Mouse (Mus musculus) limb, embryonic 10.5 days (tissue): Measurements from ENCODE around the gene Ccdc62. TPM values are rescaled to one million over a fixed set of nuclear protein-coding genes. Genes with fewer than 3 reads are reported as not detected.

Source experiments
- DNase-seq: peaks from one replicate; pipeline ENCODE4 v3.0.0-alpha.2; 2017; ENCODE audit warnings: low spot score
- H3K27ac ChIP-seq: fragments of 300-500 bp; sonication (generic); 2 replicates; pipeline ENCODE4 v1.5.1; 2016; ENCODE audit warnings: mild to moderate bottlenecking
- H3K27me3 ChIP-seq: fragments of 300-500 bp; sonication (generic); 2 replicates; pipeline ENCODE4 v1.6.1; 2016; ENCODE audit warnings: low read depth, mild to moderate bottlenecking; ENCODE audit not compliant: poor library complexity, severe bottlenecking
- H3K36me3 ChIP-seq: fragments of 300-500 bp; sonication (generic); 2 replicates; pipeline ENCODE4 v1.6.1; 2016; ENCODE audit warnings: mild to moderate bottlenecking, moderate library complexity
- H3K4me1 ChIP-seq: fragments of 300-500 bp; sonication (generic); 2 replicates; pipeline ENCODE4 v1.6.1; 2016
- H3K4me3 ChIP-seq: fragments of 300-500 bp; sonication (generic); 2 replicates; pipeline ENCODE4 v1.5.1; 2016; ENCODE audit warnings: mild to moderate bottlenecking, moderate library complexity
- H3K9me3 ChIP-seq: fragments of 300-500 bp; sonication (generic); replicated peaks from 2 replicates; pipeline ENCODE4 v1.6.1; 2016; ENCODE audit warnings: mild to moderate bottlenecking
- whole genome bisulfite sequencing: fragments of 180-500 bp; shearing (Covaris S2); methylation state at CpG from one replicate; pipeline ENCODE4 v1.1.7; 2016; 5-methylcytosine and 5-hydroxymethylcytosine counted together
- polyA plus RNA-seq: library from polyadenylated mRNA; unstranded; fragments of >200 nt; fragmentation: Nextera tagmentation; extraction: Ambion mirVana; gene quantifications from 2 replicates; pipeline ENCODE4 v1.2.1, GENCODE M21; 2016

Gene Ccdc62
- polyA plus RNA-seq, 1 experiment from 2014 or later: 4.0 TPM

DNA sequence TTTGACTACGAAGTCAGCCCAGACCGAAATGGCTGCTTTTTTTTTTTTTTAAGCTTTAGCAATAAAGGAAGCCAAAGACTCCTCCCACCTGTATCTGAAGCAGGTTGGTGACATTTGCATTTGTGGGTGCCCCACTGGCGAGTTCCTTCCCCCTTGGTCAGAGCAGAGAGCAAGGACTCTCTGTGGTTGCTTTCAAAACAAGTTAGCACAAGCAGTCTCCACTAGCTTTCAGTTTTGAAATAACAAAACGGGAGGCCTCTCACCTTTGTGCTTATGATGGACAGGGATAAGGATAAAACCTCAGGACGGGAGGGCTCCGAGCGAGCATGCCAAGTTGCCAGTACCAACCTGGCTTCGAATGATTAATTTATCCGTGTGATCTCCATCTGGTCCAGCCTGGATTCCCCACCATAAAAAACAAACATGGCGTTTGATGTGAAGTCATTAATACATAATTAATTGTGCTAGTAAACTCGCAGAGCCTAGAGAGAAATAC, 44.2 kb downstream of the Ccdc62 start:
- Histone ChIP-seq H3K27me3 (peaks cover 50% of the 10 kb centered on the region), H3K36me3 (no peaks in the 10 kb centered on the region), H3K9me3 (no peaks in the 10 kb centered on the region), H3K4me3 (peak overlapping the region; percentile 80), H3K4me1 (peaks cover 38% of the 10 kb centered on the region), H3K27ac (no peak overlapping the region)
- 33% methylated on average over 11 of the region's 11 CpGs for WGBS
- no peak for DNase-seq

GRCm38 (mm10) chr5:123975668-123976180, 45.2 kb downstream of the Ccdc62 start:
- no peaks in the 10 kb centered on the region for H3K9me3 ChIP-seq
- H3K27me3 ChIP-seq: peaks cover 50% of the 10 kb centered on the region
- H3K36me3 ChIP-seq: no peaks in the 10 kb centered on the region
- DNase-seq: no peak
- H3K27ac ChIP-seq: no peak overlapping the region
- WGBS: 71% methylated on average over 6 of the region's 6 CpGs
- no peak overlapping the region for H3K4me3 ChIP-seq
- H3K4me1 ChIP-seq: peaks cover 39% of the 10 kb centered on the region

DNA sequence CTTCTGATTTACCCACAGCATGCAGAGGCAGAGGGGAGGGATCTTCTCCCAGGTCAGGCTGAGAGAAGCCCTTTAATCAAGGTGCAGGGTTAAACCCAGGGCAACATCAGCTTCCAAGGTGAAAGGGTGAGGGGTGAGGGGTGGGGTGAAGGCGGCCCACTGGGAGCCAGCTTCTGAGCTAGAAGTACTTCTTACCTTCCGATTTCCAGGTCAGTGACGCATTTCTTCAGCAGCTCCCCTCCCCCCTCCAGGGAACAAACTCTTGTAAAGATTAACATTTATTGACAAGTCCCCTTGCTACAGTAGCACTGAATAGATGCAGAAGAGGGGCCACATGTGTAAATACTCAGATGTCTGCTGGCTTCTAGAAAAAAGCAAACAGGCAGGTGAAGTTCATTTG, 46.8 kb downstream of the Ccdc62 start:
- no peaks in the 10 kb centered on the region for H3K9me3 ChIP-seq
- peaks cover 44% of the 10 kb centered on the region for H3K4me1 ChIP-seq
- peaks cover 44% of the 10 kb centered on the region for H3K27me3 ChIP-seq
- H3K36me3 ChIP-seq: no peaks in the 10 kb centered on the region
- WGBS: 29% methylated on average over 3 of the region's 3 CpGs
- no peak for DNase-seq
- H3K27ac ChIP-seq: no peak overlapping the region
- no peak overlapping the region for H3K4me3 ChIP-seq

DNA sequence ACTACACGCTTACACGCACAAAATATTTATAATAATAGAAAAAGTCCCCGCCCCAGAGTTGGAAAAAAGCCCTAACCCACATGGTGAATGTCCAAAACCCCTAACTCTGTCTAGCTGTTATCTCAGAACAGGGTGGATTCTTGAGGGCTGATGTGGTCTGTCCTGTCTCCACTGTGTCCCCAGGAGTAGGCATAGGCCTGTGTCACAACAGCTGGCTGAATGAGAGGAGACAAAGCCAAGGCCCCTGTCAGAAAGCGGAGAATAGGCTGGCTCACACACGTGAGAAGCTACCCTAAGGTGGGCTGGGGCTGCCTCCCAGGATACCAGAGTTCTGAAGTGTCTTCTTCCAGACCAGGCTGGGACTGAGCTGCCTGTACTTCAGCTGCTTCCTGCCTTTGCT, 47.7 kb downstream of the Ccdc62 start:
- no peaks in the 10 kb centered on the region for H3K9me3 ChIP-seq
- H3K4me3 ChIP-seq: no peak overlapping the region
- no peak overlapping the region for H3K27ac ChIP-seq
- peaks cover 49% of the 10 kb centered on the region for H3K4me1 ChIP-seq
- H3K27me3 ChIP-seq: peaks cover 35% of the 10 kb centered on the region
- no peak for DNase-seq
- 82% methylated on average over 5 of the region's 5 CpGs for WGBS
- H3K36me3 ChIP-seq: no peaks in the 10 kb centered on the region

DNA sequence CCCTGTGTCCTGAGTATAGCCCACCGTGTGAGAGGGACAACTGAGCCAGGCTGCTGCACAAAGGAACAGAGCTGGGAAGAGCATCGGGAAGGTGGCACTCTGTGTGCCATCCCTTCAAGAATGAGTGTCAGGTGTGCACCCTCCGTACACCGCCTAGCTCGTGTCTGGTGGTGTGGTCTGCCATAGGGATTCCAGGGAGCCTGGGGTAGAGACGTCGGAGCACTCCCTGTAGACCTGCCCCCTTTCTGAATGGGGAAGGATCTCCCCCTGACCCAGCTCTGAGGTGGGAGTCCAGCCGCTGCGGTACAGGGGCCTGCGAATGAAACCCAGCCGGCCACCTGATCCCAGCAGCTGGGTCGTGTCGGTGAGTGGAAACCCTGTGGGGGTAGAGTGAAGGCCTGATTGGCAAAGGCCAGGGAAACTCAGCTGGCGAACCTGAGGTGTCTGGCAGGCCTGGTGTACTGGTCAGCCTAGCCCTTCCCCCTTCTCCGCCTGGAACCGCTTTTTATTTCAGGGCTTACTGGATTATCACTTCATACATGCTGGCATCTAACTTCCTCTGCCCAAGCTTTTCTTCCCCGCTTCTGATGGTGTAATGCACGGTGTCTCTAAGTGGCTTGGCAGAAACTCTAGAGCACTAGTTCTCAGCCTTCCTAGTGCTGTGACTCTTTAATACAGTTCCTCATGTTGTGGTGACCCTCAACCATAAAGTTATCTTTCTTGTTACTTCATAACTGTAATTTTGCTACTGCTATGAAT, 48.9 kb downstream of the Ccdc62 start:
- Histone ChIP-seq H3K4me3 (no peak overlapping the region), H3K36me3 (no peaks in the 10 kb centered on the region), H3K27me3 (peaks cover 24% of the 10 kb centered on the region), H3K4me1 (peaks cover 36% of the 10 kb centered on the region), H3K27ac (no peak overlapping the region), H3K9me3 (no peaks in the 10 kb centered on the region)
- WGBS: 81% methylated on average over 18 of the region's 18 CpGs
- no peak for DNase-seq

- Histone ChIP-seq H3K27ac (no peak overlapping the region), H3K36me3 (no peaks in the 10 kb centered on the region), H3K4me3 (no peak overlapping the region), H3K9me3 (no peaks in the 10 kb centered on the region), H3K27me3 (peaks cover 18% of the 10 kb centered on the region), H3K4me1 (peaks cover 31% of the 10 kb centered on the region)
- 57% methylated on average over 4 of the region's 4 CpGs for WGBS
- DNase-seq: no peak
Observed at GRCm38 (mm10) chr5:123979980-123980369, 49.5 kb downstream of the Ccdc62 start.

- H3K9me3 ChIP-seq: no peaks in the 10 kb centered on the region
- peaks cover 11% of the 10 kb centered on the region for H3K27me3 ChIP-seq
- H3K27ac ChIP-seq: no peak overlapping the region
- no peaks in the 10 kb centered on the region for H3K36me3 ChIP-seq
- WGBS: 85% methylated on average over 9 of the region's 9 CpGs
- H3K4me3 ChIP-seq: no peak overlapping the region
- DNase-seq: no peak
- peaks cover 36% of the 10 kb centered on the region for H3K4me1 ChIP-seq
Observed at GRCm38 (mm10) chr5:123980521-123981249, 50.2 kb downstream of the Ccdc62 start.

GRCm38 (mm10) chr5:123981250-123981554, 50.7 kb downstream of the Ccdc62 start:
- no peak overlapping the region for H3K27ac ChIP-seq
- no peaks in the 10 kb centered on the region for H3K36me3 ChIP-seq
- no peaks in the 10 kb centered on the region for H3K9me3 ChIP-seq
- peaks cover 41% of the 10 kb centered on the region for H3K4me1 ChIP-seq
- WGBS: 86% methylated on average over 6 of the region's 6 CpGs
- H3K4me3 ChIP-seq: no peak overlapping the region
- DNase-seq: no peak
- H3K27me3 ChIP-seq: peaks cover 6% of the 10 kb centered on the region

GRCm38 (mm10) chr5:123982838-123983237, 52.4 kb downstream of the Ccdc62 start:
- no peaks in the 10 kb centered on the region for H3K9me3 ChIP-seq
- H3K36me3 ChIP-seq: no peaks in the 10 kb centered on the region
- H3K27ac ChIP-seq: no peak overlapping the region
- DNase-seq: no peak
- H3K4me3 ChIP-seq: no peak overlapping the region
- H3K27me3 ChIP-seq: no peaks in the 10 kb centered on the region
- peaks cover 43% of the 10 kb centered on the region for H3K4me1 ChIP-seq
- 83% methylated on average over 11 of the region's 11 CpGs for WGBS

- peak overlapping the region; percentile 10; the same call in 1 of the 2 replicates for H3K27ac ChIP-seq
- no peaks in the 10 kb centered on the region for H3K36me3 ChIP-seq
- H3K9me3 ChIP-seq: no peaks in the 10 kb centered on the region
- no peak overlapping the region for H3K4me3 ChIP-seq
- DNase-seq: no peak
- no peaks in the 10 kb centered on the region for H3K27me3 ChIP-seq
- WGBS: 78% methylated on average over 9 of the region's 9 CpGs
- H3K4me1 ChIP-seq: peaks cover 49% of the 10 kb centered on the region
Observed at GRCm38 (mm10) chr5:123985434-123985833, 55.0 kb downstream of the Ccdc62 start.

DNA sequence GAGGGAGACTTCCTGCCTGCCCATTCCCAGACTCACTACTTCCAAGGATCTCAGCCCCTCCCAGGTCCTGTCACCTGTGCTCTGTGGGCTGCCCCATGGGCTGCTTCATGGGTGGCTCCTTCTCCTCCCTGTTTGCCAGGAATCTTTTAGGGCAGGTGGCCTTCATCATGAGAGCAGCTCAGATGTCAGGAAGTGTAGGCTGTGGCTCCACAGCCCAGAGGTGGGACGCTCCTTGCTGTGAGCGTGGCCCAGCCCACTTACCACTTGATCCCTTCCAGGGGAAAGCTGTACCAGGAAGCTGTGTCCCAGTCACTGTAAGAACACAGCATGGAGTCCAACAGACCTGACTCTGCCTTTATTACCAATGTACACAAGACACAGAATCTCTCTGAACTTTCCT, 56.4 kb downstream of the Ccdc62 start:
- no peak for DNase-seq
- peaks cover 47% of the 10 kb centered on the region for H3K4me1 ChIP-seq
- H3K27me3 ChIP-seq: no peaks in the 10 kb centered on the region
- peak overlapping the region; percentile 0; the same call in 1 of the 2 replicates for H3K27ac ChIP-seq
- no peaks in the 10 kb centered on the region for H3K9me3 ChIP-seq
- 48% methylated on average over 2 of the region's 2 CpGs for WGBS
- no peaks in the 10 kb centered on the region for H3K36me3 ChIP-seq
- no peak overlapping the region for H3K4me3 ChIP-seq

GRCm38 (mm10) chr5:123987511-123987910, 57.0 kb downstream of the Ccdc62 start:
- DNase-seq: no peak
- H3K4me1 ChIP-seq: peaks cover 50% of the 10 kb centered on the region
- 84% methylated on average over 4 of the region's 4 CpGs for WGBS

More at GRCm38 (mm10) chr5:123987511-123987910, 57.0 kb downstream of the Ccdc62 start:
- H3K36me3 ChIP-seq: no peaks in the 10 kb centered on the region
- H3K9me3 ChIP-seq: no peaks in the 10 kb centered on the region
- no peak overlapping the region for H3K4me3 ChIP-seq
- no peaks in the 10 kb centered on the region for H3K27me3 ChIP-seq
- H3K27ac ChIP-seq: peak overlapping the region; percentile 0; the same call in 1 of the 2 replicates
